Mouse (Mus musculus) spleen, adult 2 months (tissue): Measurements from ENCODE around the gene Tmem215.

Experiments used
- CTCF ChIP-seq: fragments of 200-500 bp; IDR thresholded peaks from 2 replicates; pipeline ENCODE4 v1.5.1; 2011; ENCODE audit warnings: mild to moderate bottlenecking, inconsistent platforms; ENCODE audit not compliant: insufficient read depth, insufficient read length, insufficient replicate concordance; ENCODE audit errors: extremely low read depth
- POLR2A ChIP-seq: fragments of 200-500 bp; IDR thresholded peaks from 2 replicates; pipeline ENCODE4 v1.6.1; 2011; ENCODE audit warnings: low read depth, low read length, inconsistent platforms

GRCm38 (mm10) chr4:40431916-40432315, 40.1 kb upstream of the Tmem215 start:
- TF ChIP-seq CTCF (no peak), POLR2A (no peak)
